Mouse (Mus musculus): ENCODE results near the gene Slc38a3. TPM values are rescaled to one million over a fixed set of nuclear protein-coding genes. Genes with fewer than 3 reads are reported as not detected.

Gene Slc38a3
- polyA plus RNA-seq, 1 experiment from 2014 or later = 19.5 TPM

- H3K36me3 ChIP-seq = 0 out of 2 replicates have a peak, but pooled peaks cover 3% of the 10 kb centered on the region
- H3K4me3 ChIP-seq (replicated peaks) = no peak within 1 kb of the TSS
- peak within 1 kb of the TSS; percentile 11; the same call in 1 of the 2 replicates for H3K4me2 ChIP-seq
- 37% methylated on average over 12 of the region's 12 CpGs for WGBS
- H3K27me3 ChIP-seq (replicated peaks) = no peaks in the 10 kb centered on the region
- H3K4me1 ChIP-seq = peaks cover 61% of the 10 kb centered on the region
- no peak for ATAC-seq (ENCODE audit: insufficient read depth, low FRiP score, low read depth)
- H3K27ac ChIP-seq = peak within 1 kb of the TSS; percentile 60
- H3K9me3 ChIP-seq = no peaks in the 10 kb centered on the region
- H3K9ac ChIP-seq = no peak within 1 kb of the TSS
Measured at GRCm38 (mm10) chr9:107608741-107609432, 60.4 kb downstream of the Slc38a3 start, which contains the start of gene Sema3b. Gene Sema3b (minus strand): TSS chr9:107609229.

- no peak for ATAC-seq (ENCODE audit: insufficient read depth, low FRiP score, low read depth)
- H3K27ac ChIP-seq = peak overlapping the region; percentile 60
- H3K4me1 ChIP-seq = peaks cover 60% of the 10 kb centered on the region
- no peaks in the 10 kb centered on the region for H3K9me3 ChIP-seq
- H3K9ac ChIP-seq = no peak overlapping the region
- H3K4me2 ChIP-seq = peak overlapping the region; percentile 11; the same call in 1 of the 2 replicates
- WGBS = 51% methylated on average over 9 of the region's 9 CpGs
- H3K36me3 ChIP-seq = no peaks in the 10 kb centered on the region
- no peaks in the 10 kb centered on the region for H3K27me3 ChIP-seq (replicated peaks)
- no peak overlapping the region for H3K4me3 ChIP-seq (replicated peaks)
Measured at GRCm38 (mm10) chr9:107607653-107608245, 61.6 kb downstream of the Slc38a3 start.

GRCm38 (mm10) chr9:107607036-107607435 is 62.3 kb downstream of the Slc38a3 start:
- no peaks in the 10 kb centered on the region for H3K36me3 ChIP-seq
- peaks cover 58% of the 10 kb centered on the region for H3K4me1 ChIP-seq
- 55% methylated on average over 2 of the region's 2 CpGs for WGBS
- no peaks in the 10 kb centered on the region for H3K27me3 ChIP-seq (replicated peaks)
- no peak for ATAC-seq (ENCODE audit: insufficient read depth, low FRiP score, low read depth)
- peak overlapping the region; percentile 7; the same call in 1 of the 2 replicates for H3K4me3 ChIP-seq (replicated peaks)
- H3K4me2 ChIP-seq = peak overlapping the region; percentile 38
- no peaks in the 10 kb centered on the region for H3K9me3 ChIP-seq
- H3K9ac ChIP-seq = no peak overlapping the region
- H3K27ac ChIP-seq = peak overlapping the region; percentile 60

- H3K4me3 ChIP-seq (replicated peaks) = peak overlapping the region; percentile 7; the same call in 1 of the 2 replicates
- no peaks in the 10 kb centered on the region for H3K27me3 ChIP-seq (replicated peaks)
- 19% methylated on average over 9 of the region's 9 CpGs for WGBS
- H3K9ac ChIP-seq = no peak overlapping the region
- H3K4me2 ChIP-seq = peak overlapping the region; percentile 38
- peaks cover 54% of the 10 kb centered on the region for H3K4me1 ChIP-seq
- no peaks in the 10 kb centered on the region for H3K9me3 ChIP-seq
- H3K27ac ChIP-seq = peak overlapping the region; percentile 38
- H3K36me3 ChIP-seq = no peaks in the 10 kb centered on the region
- no peak for ATAC-seq (ENCODE audit: insufficient read depth, low FRiP score, low read depth)
Measured at GRCm38 (mm10) chr9:107606591-107606990, 62.7 kb downstream of the Slc38a3 start.

- Histone ChIP-seq H3K9ac (no peak overlapping the region), H3K4me3 (replicated peaks) (peak overlapping the region; percentile 28; the same call in 1 of the 2 replicates), H3K9me3 (no peaks in the 10 kb centered on the region), H3K36me3 (no peaks in the 10 kb centered on the region), H3K27me3 (replicated peaks) (no peaks in the 10 kb centered on the region), H3K4me1 (peaks cover 52% of the 10 kb centered on the region), H3K27ac (peak overlapping the region; percentile 76), H3K4me2 (peak overlapping the region; percentile 44)
- WGBS = 30% methylated on average over 23 of the region's 23 CpGs
- peak; percentile 78 for ATAC-seq (ENCODE audit: insufficient read depth, low FRiP score, low read depth)
Measured at GRCm38 (mm10) chr9:107605041-107605661, 64.2 kb downstream of the Slc38a3 start.

- no peaks in the 10 kb centered on the region for H3K27me3 ChIP-seq (replicated peaks)
- no peaks in the 10 kb centered on the region for H3K36me3 ChIP-seq
- no peak overlapping the region for H3K27ac ChIP-seq
- no peaks in the 10 kb centered on the region for H3K9me3 ChIP-seq
- H3K9ac ChIP-seq = no peak overlapping the region
- no peak overlapping the region for H3K4me2 ChIP-seq
- H3K4me3 ChIP-seq (replicated peaks) = no peak overlapping the region
- ATAC-seq (ENCODE audit: insufficient read depth, low FRiP score, low read depth) = no peak
- WGBS = 72% methylated on average over 6 of the region's 6 CpGs
- peaks cover 37% of the 10 kb centered on the region for H3K4me1 ChIP-seq
Measured at GRCm38 (mm10) chr9:107603251-107603650, 66.1 kb downstream of the Slc38a3 start.

GRCm38 (mm10) chr9:107602068-107602648 is 67.2 kb downstream of the Slc38a3 start:
- ATAC-seq (ENCODE audit: insufficient read depth, low FRiP score, low read depth) = peak; percentile 29; the same call in 1 of the 2 replicates
- H3K9me3 ChIP-seq = no peaks in the 10 kb centered on the region
- H3K27me3 ChIP-seq (replicated peaks) = no peaks in the 10 kb centered on the region
- 0 out of 2 replicates have a peak overlapping the region, but pooled peaks have one; percentile 51 for H3K27ac ChIP-seq
- H3K9ac ChIP-seq = no peak overlapping the region
- peaks cover 27% of the 10 kb centered on the region; the same call in 1 of the 2 replicates for H3K4me1 ChIP-seq
- no peaks in the 10 kb centered on the region for H3K36me3 ChIP-seq
- no peak overlapping the region for H3K4me3 ChIP-seq (replicated peaks)
- WGBS = 11% methylated on average over 10 of the region's 10 CpGs
- H3K4me2 ChIP-seq = no peak overlapping the region; the same call in 1 of the 2 replicates

- Histone ChIP-seq H3K9ac (no peak overlapping the region), H3K36me3 (no peaks in the 10 kb centered on the region), H3K4me3 (replicated peaks) (no peak overlapping the region), H3K9me3 (no peaks in the 10 kb centered on the region), H3K27me3 (replicated peaks) (no peaks in the 10 kb centered on the region), H3K27ac (no peak overlapping the region), H3K4me1 (peaks cover 22% of the 10 kb centered on the region; the same call in 1 of the 2 replicates), H3K4me2 (no peak overlapping the region)
- WGBS = 85% methylated on average over 11 of the region's 11 CpGs
- ATAC-seq (ENCODE audit: insufficient read depth, low FRiP score, low read depth) = no peak
Measured at GRCm38 (mm10) chr9:107601275-107601674, 68.1 kb downstream of the Slc38a3 start.

GRCm38 (mm10) chr9:107600745-107601144 is 68.6 kb downstream of the Slc38a3 start:
- H3K9ac ChIP-seq = no peak overlapping the region
- H3K9me3 ChIP-seq = no peaks in the 10 kb centered on the region
- no peaks in the 10 kb centered on the region for H3K36me3 ChIP-seq
- WGBS = 78% methylated on average over 12 of the region's 12 CpGs
- H3K4me2 ChIP-seq = no peak overlapping the region
- H3K4me3 ChIP-seq (replicated peaks) = no peak overlapping the region
- peaks cover 22% of the 10 kb centered on the region; the same call in 1 of the 2 replicates for H3K4me1 ChIP-seq
- H3K27ac ChIP-seq = no peak overlapping the region
- no peaks in the 10 kb centered on the region for H3K27me3 ChIP-seq (replicated peaks)
- ATAC-seq (ENCODE audit: insufficient read depth, low FRiP score, low read depth) = no peak

Data from stomach, embryonic 15.5 days (tissue).